Mouse (Mus musculus): ENCODE data around the gene Gm39115.
"Not testable (repeated sequence)": the region's sequence is repeated elsewhere in the genome, so short reads cannot be mapped to it uniquely, and the experiment has no call there.

The Gm39115 gene

GRCm38 (mm10) chr7:142135934-142136333, at the start of gene Gm39115:
Gm39115 (minus strand) TSS chr7:142136034.
- not testable (repeated sequence) for DNase-seq (ENCODE audit: low spot score)

GRCm38 (mm10) chr7:142181021-142181420, 45.2 kb upstream of the Gm39115 start:
- no peak for DNase-seq (ENCODE audit: low spot score)

GRCm38 (mm10) chr7:142178685-142179084, 42.9 kb upstream of the Gm39115 start:
- no peak for DNase-seq (ENCODE audit: low spot score)

- DNase-seq (ENCODE audit: low spot score), result not testable (repeated sequence)
Measured at GRCm38 (mm10) chr7:142175905-142176304, 40.1 kb upstream of the Gm39115 start, which contains the start of gene Krtap5-2. Krtap5-2 (minus strand) TSS chr7:142176005.

- no peak for DNase-seq (ENCODE audit: low spot score)
Measured at GRCm38 (mm10) chr7:142169836-142170235, 34.0 kb upstream of the Gm39115 start.

- not testable (repeated sequence) for DNase-seq (ENCODE audit: low spot score)
Measured at GRCm38 (mm10) chr7:142165639-142166038, 29.8 kb upstream of the Gm39115 start, which contains the start of gene Gm4553. Gm4553 (minus strand) TSS chr7:142165739.

GRCm38 (mm10) chr7:142159366-142159765, 23.5 kb upstream of the Gm39115 start:
- no peak for DNase-seq (ENCODE audit: low spot score)

- not testable (repeated sequence) for DNase-seq (ENCODE audit: low spot score)
Measured at GRCm38 (mm10) chr7:142157013-142157412, 21.2 kb upstream of the Gm39115 start, which contains the start of gene Gm29735. Gm29735 (minus strand) TSS chr7:142157113.

- DNase-seq (ENCODE audit: low spot score), result no peak
Measured at GRCm38 (mm10) chr7:142155308-142155707, 19.5 kb upstream of the Gm39115 start.

- DNase-seq (ENCODE audit: low spot score), result no peak
Measured at GRCm38 (mm10) chr7:142152191-142152590, 16.4 kb upstream of the Gm39115 start.

- no peak for DNase-seq (ENCODE audit: low spot score)
Measured at GRCm38 (mm10) chr7:142148633-142149032, 12.8 kb upstream of the Gm39115 start.

- DNase-seq (ENCODE audit: low spot score), result peak; percentile 18
Measured at GRCm38 (mm10) chr7:142146033-142146432, 10.2 kb upstream of the Gm39115 start.

- DNase-seq (ENCODE audit: low spot score), result no peak
Measured at GRCm38 (mm10) chr7:142145413-142145940, 9.6 kb upstream of the Gm39115 start.

- DNase-seq (ENCODE audit: low spot score), result no peak
Measured at GRCm38 (mm10) chr7:142144507-142144906, 8.7 kb upstream of the Gm39115 start, which contains the start of gene Gm45337. Gm45337 (minus strand) TSS chr7:142144607.

GRCm38 (mm10) chr7:142143506-142144010, 7.7 kb upstream of the Gm39115 start:
- not testable (repeated sequence) for DNase-seq (ENCODE audit: low spot score)

- no peak for DNase-seq (ENCODE audit: low spot score)
Measured at GRCm38 (mm10) chr7:142140696-142141095, 4.9 kb upstream of the Gm39115 start.

GRCm38 (mm10) chr7:142134206-142134995, 1.4 kb downstream of the Gm39115 start:
- DNase-seq (ENCODE audit: low spot score), result no peak

- no peak for DNase-seq (ENCODE audit: low spot score)
Measured at GRCm38 (mm10) chr7:142128843-142129242, 7.0 kb downstream of the Gm39115 start.

GRCm38 (mm10) chr7:142120629-142121028, 15.2 kb downstream of the Gm39115 start, which contains the start of gene Gm45618:
Gm45618 (minus strand) TSS chr7:142120729.
- DNase-seq (ENCODE audit: low spot score), result not testable (repeated sequence)

GRCm38 (mm10) chr7:142119632-142120031, 16.2 kb downstream of the Gm39115 start:
- DNase-seq (ENCODE audit: low spot score), result no peak

- no peak for DNase-seq (ENCODE audit: low spot score)
Measured at GRCm38 (mm10) chr7:142104747-142105146, 31.1 kb downstream of the Gm39115 start.

GRCm38 (mm10) chr7:142097776-142098175, 38.1 kb downstream of the Gm39115 start:
- DNase-seq (ENCODE audit: low spot score), result no peak

GRCm38 (mm10) chr7:142096701-142097100, 39.1 kb downstream of the Gm39115 start:
- DNase-seq (ENCODE audit: low spot score), result no peak
